Mouse (Mus musculus): Measurements from ENCODE around the gene Arhgap15.

DNA sequence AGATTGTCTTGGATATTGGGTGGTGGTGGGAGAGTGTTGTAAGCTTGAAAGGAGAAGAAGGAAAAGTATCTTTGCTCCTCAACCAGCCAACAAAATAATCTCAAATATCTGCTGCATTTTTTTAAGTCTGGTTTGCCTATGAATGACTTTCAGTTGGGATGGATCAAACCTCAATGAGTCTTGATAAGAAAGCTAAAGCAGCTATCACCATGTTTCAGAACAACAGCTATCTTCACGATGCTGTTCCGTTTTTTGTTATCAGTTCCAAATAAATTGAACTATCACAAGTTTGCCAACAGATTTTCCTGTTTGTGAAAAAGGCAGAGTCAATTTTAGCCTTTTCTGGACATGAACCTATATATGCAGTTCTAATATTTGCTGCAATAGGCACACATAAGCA, 197.1 kb downstream of the Arhgap15 start:
- no peak for TF ChIP-seq CTCF (conservative IDR thresholded peaks at IDR 0.05; ENCODE audit: insufficient read depth, insufficient read length, low read depth, low read length)
- TF ChIP-seq POLR2A (IDR thresholded peaks at IDR 0.05; ENCODE audit: low read depth, low read length): no peak

All from kidney, adult 2 months (tissue).